Mouse (Mus musculus) MEL (cell line): ENCODE results near the gene Gas1. TPM values are rescaled to one million over a fixed set of nuclear protein-coding genes. Genes with fewer than 3 reads are reported as not detected.

Source experiments
- DNase-seq: peaks from one replicate; pipeline ENCODE4 v3.0.0; 2011; ENCODE audit warnings: low read depth, low spot score
- H3K27ac ChIP-seq: 2 replicates; pipeline ENCODE4 v1.5.1; 2012; ENCODE audit warnings: low read depth, mild to moderate bottlenecking, control low read depth, low read length, moderate library complexity; ENCODE audit not compliant: control insufficient read depth
- H3K27me3 ChIP-seq, 2 experiments: fragments of 150-350 bp in 1 of 2; sonication (generic) in 1 of 2; 2 replicates each; pipeline ENCODE4 v1.6.1; 2012; ENCODE audit warnings: low read length in 2 of 2, mild to moderate bottlenecking in 2 of 2, improper control_type of control experiment in 1 of 2, moderate library complexity in 1 of 2; ENCODE audit not compliant: insufficient read depth in 2 of 2, control insufficient read depth in 1 of 2
- H3K36me3 ChIP-seq, 2 experiments: 2 replicates each; pipeline ENCODE4 v1.6.1; 2012 to 2014; ENCODE audit warnings: low read length in 2 of 2, improper control_type of control experiment in 1 of 2, inconsistent platforms in 1 of 2, mild to moderate bottlenecking in 1 of 2; ENCODE audit not compliant: insufficient read depth in 2 of 2, control insufficient read depth in 1 of 2
- H3K4me1 ChIP-seq, 2 experiments: fragments of 150-350 bp in 1 of 2; sonication (generic) in 1 of 2; 2 replicates each; pipeline ENCODE4 v1.6.1; 2012; ENCODE audit warnings: low read length in 2 of 2, improper control_type of control experiment in 1 of 2, mild to moderate bottlenecking in 1 of 2; ENCODE audit not compliant: insufficient read depth in 2 of 2, control insufficient read depth in 1 of 2
- H3K4me3 ChIP-seq, 2 experiments: fragments of 150-350 bp in 1 of 2; sonication (generic) in 1 of 2; 2 replicates each; pipeline ENCODE4 v1.5.1; 2012; ENCODE audit warnings: low read depth in 2 of 2, low read length in 2 of 2, mild to moderate bottlenecking in 2 of 2, moderate library complexity in 2 of 2, control low read depth in 1 of 2, improper control_type of control experiment in 1 of 2; ENCODE audit not compliant: control insufficient read depth in 1 of 2, insufficient read depth in 1 of 2
- H3K79me2 ChIP-seq: 2 replicates; pipeline ENCODE4 v1.6.1; 2012; ENCODE audit warnings: mild to moderate bottlenecking, low read length, moderate library complexity; ENCODE audit not compliant: control insufficient read depth, poor library complexity, insufficient read depth
- H3K9ac ChIP-seq: 2 replicates; pipeline ENCODE4 v1.6.1; 2012; ENCODE audit warnings: low read depth, mild to moderate bottlenecking, control low read depth, low read length, moderate library complexity; ENCODE audit not compliant: control insufficient read depth, poor library complexity, severe bottlenecking
- H3K9me3 ChIP-seq: fragments of 150-350 bp; sonication (generic); replicated peaks from 2 replicates; pipeline ENCODE4 v1.6.1; 2012; ENCODE audit warnings: mild to moderate bottlenecking, low read length, improper control_type of control experiment, moderate library complexity; ENCODE audit not compliant: insufficient read depth
- CHD1 ChIP-seq: IDR thresholded peaks from 2 replicates; pipeline ENCODE4 v1.6.1; 2012; ENCODE audit warnings: low read depth, mild to moderate bottlenecking, inconsistent platforms, low read length, improper control_type of control experiment
- E2F4 ChIP-seq: IDR thresholded peaks from 2 replicates; pipeline ENCODE4 v1.6.1; 2011; ENCODE audit warnings: low read depth, low read length, improper control_type of control experiment, borderline replicate concordance
- EP300 ChIP-seq, 2 experiments: IDR thresholded peaks; 2 replicates each; pipeline ENCODE4 v1.6.1; 2011; ENCODE audit warnings: improper control_type of control experiment in 2 of 2, low read length in 2 of 2, low read depth in 1 of 2, mild to moderate bottlenecking in 1 of 2
- ETS1 ChIP-seq: IDR thresholded peaks from 2 replicates; pipeline ENCODE4 v1.6.1; 2012; ENCODE audit warnings: low read depth, mild to moderate bottlenecking, inconsistent platforms, low read length, improper control_type of control experiment, moderate library complexity
- GATA1 ChIP-seq: IDR thresholded peaks from 2 replicates; pipeline ENCODE4 v1.6.1; 2011; ENCODE audit warnings: low read depth, low read length, improper control_type of control experiment
- HCFC1 ChIP-seq: IDR thresholded peaks from 2 replicates; pipeline ENCODE4 v1.6.1; 2012; ENCODE audit warnings: low read depth, mild to moderate bottlenecking, inconsistent platforms, low read length, improper control_type of control experiment, moderate library complexity
- JUND ChIP-seq: IDR thresholded peaks from 2 replicates; pipeline ENCODE4 v1.6.1; 2011; ENCODE audit warnings: low read depth, mild to moderate bottlenecking, improper control_type of control experiment, low read length
- MAFK ChIP-seq: IDR thresholded peaks from 2 replicates; pipeline ENCODE4 v1.6.1; 2011; ENCODE audit warnings: low read depth, mild to moderate bottlenecking, low read length, improper control_type of control experiment, borderline replicate concordance
- MAX ChIP-seq: IDR thresholded peaks from 2 replicates; pipeline ENCODE4 v1.6.1; 2011; ENCODE audit warnings: low read length, improper control_type of control experiment
- MAZ ChIP-seq: IDR thresholded peaks from 2 replicates; pipeline ENCODE4 v1.6.1; 2012; ENCODE audit warnings: low read depth, mild to moderate bottlenecking, inconsistent platforms, low read length, improper control_type of control experiment
- MXI1 ChIP-seq: IDR thresholded peaks from 2 replicates; pipeline ENCODE4 v1.6.1; 2011; ENCODE audit warnings: mild to moderate bottlenecking, low read depth, low read length, improper control_type of control experiment
- MYB ChIP-seq: IDR thresholded peaks from 2 replicates; pipeline ENCODE4 v1.6.1; 2011; ENCODE audit warnings: mild to moderate bottlenecking, low read depth, low read length, improper control_type of control experiment
- SMC3 ChIP-seq: IDR thresholded peaks from 2 replicates; pipeline ENCODE4 v1.6.1; 2011; ENCODE audit warnings: low read depth, low read length, improper control_type of control experiment
- TAL1 ChIP-seq: IDR thresholded peaks from 2 replicates; pipeline ENCODE4 v1.6.1; 2012; ENCODE audit warnings: mild to moderate bottlenecking, inconsistent platforms, low read length, moderate library complexity, mixed read lengths
- USF1 ChIP-seq: IDR thresholded peaks from 2 replicates; pipeline ENCODE4 v1.6.1; 2014; ENCODE audit warnings: low read depth, mild to moderate bottlenecking, inconsistent platforms, low read length, improper control_type of control experiment, moderate library complexity
- USF2 ChIP-seq, 2 experiments: IDR thresholded peaks; 2 replicates each; pipeline ENCODE4 v1.6.1; 2011 to 2012; ENCODE audit warnings: improper control_type of control experiment in 2 of 2, low read length in 2 of 2, borderline replicate concordance in 1 of 2, inconsistent platforms in 1 of 2, low read depth in 1 of 2, mild to moderate bottlenecking in 1 of 2; ENCODE audit not compliant: insufficient read depth in 1 of 2
- ZC3H11A ChIP-seq: IDR thresholded peaks from 2 replicates; pipeline ENCODE4 v1.6.1; 2012; ENCODE audit warnings: low read depth, mild to moderate bottlenecking, inconsistent platforms, low read length, improper control_type of control experiment
- ZNF384 ChIP-seq: IDR thresholded peaks from 2 replicates; pipeline ENCODE4 v1.6.1; 2012; ENCODE audit warnings: low read depth, mild to moderate bottlenecking, inconsistent platforms, low read length, improper control_type of control experiment
- polyA plus RNA-seq, 2 experiments: library from polyadenylated mRNA; stranded (reverse) in 1 of 2; unstranded in 1 of 2; fragments of >175 nt in 1 of 2; fragments of >200 nt in 1 of 2; gene quantifications; 2 replicates each; pipeline versions ENCODE4 v1.2.1 to v1.2.4; 2012; ENCODE audit warnings: low replicate concordance in 2 of 2, low read depth in 1 of 2; ENCODE audit not compliant: insufficient read length in 2 of 2, insufficient read depth in 1 of 2, missing spikeins in 1 of 2
- total RNA-seq: library from RNA; depleted of rRNA; stranded (reverse); fragments of 300-350 nt; gene quantifications from 2 replicates; pipeline ENCODE4 v1.2.3, GENCODE M21; 2012; rRNA removed

The Gas1 gene
- total RNA-seq (not detected in 2 replicates), polyA plus RNA-seq (not detected)

- TF ChIP-seq ZC3H11A (no peak), E2F4 (no peak), MYB (no peak), MXI1 (no peak), USF2 (IDR thresholded peaks at IDR 0.05; ENCODE audit: borderline replicate concordance in 1 of 2, insufficient read depth in 1 of 2, low read depth in 1 of 2, low read length in 2 of 2) (no peak), MAFK (no peak), SMC3 (no peak), ZNF384 (no peak), MAZ (no peak), ETS1 (no peak), HCFC1 (no peak), USF1 (no peak)
- TF ChIP-seq, all 39 proteins: peak for 0
- no peak within 1 kb of the TSS for H3K27ac ChIP-seq
- no peaks in the 10 kb centered on the region for H3K4me1 ChIP-seq
- H3K36me3 ChIP-seq, result no peaks in the 10 kb centered on the region
- no peaks in the 10 kb centered on the region for H3K79me2 ChIP-seq
- no peaks in the 10 kb centered on the region for H3K9me3 ChIP-seq
- H3K27me3 ChIP-seq, result no peaks in the 10 kb centered on the region
- DNase-seq, result no peak
- H3K9ac ChIP-seq, result no peak within 1 kb of the TSS
- no peak within 1 kb of the TSS for H3K4me3 ChIP-seq
These were observed at the start of gene Gas1 for GRCm38 (mm10) chr13:60177106-60177796. Gas1 (minus strand) TSS chr13:60177365.

GRCm38 (mm10) chr13:60226251-60226836 is 49.2 kb upstream of the Gas1 start:
- H3K79me2 ChIP-seq, result no peaks in the 10 kb centered on the region
- H3K9ac ChIP-seq, result no peak overlapping the region
- no peaks in the 10 kb centered on the region for H3K36me3 ChIP-seq
- TF ChIP-seq ZNF384 (no peak), JUND (no peak), CHD1 (no peak), MAX (no peak), GATA1 (no peak), SMC3 (no peak), MXI1 (no peak), ETS1 (no peak), TAL1 (no peak), EP300 (IDR thresholded peaks at IDR 0.05; ENCODE audit: low read depth in 1 of 2, low read length in 2 of 2) (no peak)
- H3K4me1 ChIP-seq, result no peaks in the 10 kb centered on the region
- DNase-seq, result no peak
- no peaks in the 10 kb centered on the region for H3K9me3 ChIP-seq
- no peaks in the 10 kb centered on the region for H3K27me3 ChIP-seq
- H3K27ac ChIP-seq, result no peak overlapping the region
- H3K4me3 ChIP-seq, result no peak overlapping the region
